Mouse (Mus musculus) heart, postnatal 4 days (tissue): Measurements from ENCODE around the gene Shprh. TPM values are rescaled to one million over a fixed set of nuclear protein-coding genes. Genes with fewer than 3 reads are reported as not detected.
"Not testable (repeated sequence)": the region's sequence is repeated elsewhere in the genome, so short reads cannot be mapped to it uniquely, and the experiment has no call there.

ENCODE experiments used
- DNase-seq: peaks from one replicate; pipeline ENCODE4 v3.0.0; 2021
- total RNA-seq, 2 experiments: library from RNA; stranded (reverse); gene quantifications; 2 replicates each; pipeline ENCODE4 v1.2.3; 2021

The Shprh gene
- 10 to 100 TPM; 13.8 to 14.1 TPM for total RNA-seq

- DNase-seq, result peak; percentile 98
These were observed at the start of gene Shprh for GRCm38 (mm10) chr10:11148884-11149741. Shprh (plus strand) TSS chr10:11149427.

GRCm38 (mm10) chr10:11121781-11122180 is 27.4 kb upstream of the Shprh start:
- DNase-seq, result no peak

DNA sequence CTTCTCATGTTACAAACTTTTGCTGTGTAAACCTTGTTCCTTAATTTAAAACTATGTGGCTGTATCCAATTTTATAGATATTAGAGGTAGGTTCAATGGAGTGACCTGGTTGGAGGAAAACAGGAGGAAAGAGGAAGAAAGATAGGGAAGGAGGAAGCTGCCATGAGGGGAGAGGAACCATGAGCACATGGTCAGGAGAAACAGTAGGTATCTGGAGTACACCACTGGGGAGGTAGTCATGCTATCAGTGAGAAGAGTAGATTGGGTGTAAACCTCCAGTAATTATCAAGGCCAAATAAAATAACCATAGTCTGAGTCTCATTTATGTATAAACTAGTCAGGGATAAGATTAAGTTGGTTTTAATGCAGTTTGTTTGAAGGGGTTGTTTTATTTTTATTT is 3.6 kb upstream of the Shprh start:
- no peak for DNase-seq

DNA sequence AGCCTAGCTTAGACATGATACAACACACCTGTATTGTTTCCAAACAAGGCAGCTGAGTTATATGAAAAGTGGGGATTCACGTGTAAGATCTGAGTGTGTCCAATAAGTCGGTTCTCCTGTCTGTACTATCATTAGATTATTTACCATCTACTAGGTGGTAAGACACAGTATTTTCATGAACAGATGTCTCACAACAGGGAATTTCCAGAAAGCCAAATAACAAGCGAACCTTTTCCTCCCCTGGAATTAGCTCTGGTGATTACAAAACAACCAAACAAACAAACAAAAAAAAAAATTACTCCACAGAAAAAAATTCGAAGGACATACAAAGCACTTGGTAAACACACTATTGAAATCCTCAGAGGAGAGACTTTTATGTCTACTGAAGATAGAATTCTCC is 781 bp upstream of the Shprh start:
- no peak for DNase-seq

DNA sequence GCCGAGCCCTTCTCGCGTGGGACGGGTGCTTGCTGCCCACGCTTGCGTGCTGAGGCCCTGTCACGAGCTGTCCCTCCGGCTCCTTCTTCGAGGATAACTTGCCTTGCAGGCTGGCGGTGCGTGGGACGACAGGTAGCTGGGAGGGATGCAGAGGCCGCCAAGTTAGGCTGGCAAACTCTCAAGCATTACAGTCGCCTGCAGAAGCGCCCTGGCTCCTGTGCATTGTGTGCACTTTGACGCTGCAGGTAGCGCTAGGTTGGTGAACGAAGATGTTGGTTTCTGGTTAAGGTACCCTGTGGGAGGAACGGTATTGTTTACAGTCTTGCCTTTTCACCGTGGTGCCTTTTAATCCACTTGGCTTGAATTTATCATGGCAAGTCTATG is 507 bp downstream of the Shprh start:
- no peak for DNase-seq

GRCm38 (mm10) chr10:11151644-11152043 is 2.4 kb downstream of the Shprh start:
- no peak for DNase-seq

DNA sequence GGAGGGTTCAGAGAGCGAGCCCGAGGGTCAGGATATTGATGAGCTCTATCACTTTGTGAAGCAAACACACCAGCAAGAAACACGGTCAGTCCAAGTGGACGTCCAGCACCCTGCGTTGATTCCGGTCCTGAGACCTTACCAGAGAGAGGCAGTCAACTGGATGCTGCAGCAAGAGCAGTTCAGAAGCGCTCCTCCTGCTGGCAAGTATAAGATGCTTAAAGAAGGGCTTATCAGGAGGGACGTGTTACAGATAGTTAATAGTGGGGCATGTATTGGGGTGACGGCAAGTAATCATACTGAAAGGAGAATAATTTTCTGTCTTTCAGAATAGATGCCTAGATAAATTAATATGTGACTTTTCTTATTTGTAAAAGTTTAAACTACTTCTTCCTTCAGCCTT is 7.8 kb downstream of the Shprh start:
- DNase-seq, result no peak

GRCm38 (mm10) chr10:11164537-11164936 is 15.3 kb downstream of the Shprh start:
- no peak for DNase-seq

- no peak for DNase-seq
These were observed 21.0 kb downstream of the Shprh start for GRCm38 (mm10) chr10:11170252-11170651.

DNA sequence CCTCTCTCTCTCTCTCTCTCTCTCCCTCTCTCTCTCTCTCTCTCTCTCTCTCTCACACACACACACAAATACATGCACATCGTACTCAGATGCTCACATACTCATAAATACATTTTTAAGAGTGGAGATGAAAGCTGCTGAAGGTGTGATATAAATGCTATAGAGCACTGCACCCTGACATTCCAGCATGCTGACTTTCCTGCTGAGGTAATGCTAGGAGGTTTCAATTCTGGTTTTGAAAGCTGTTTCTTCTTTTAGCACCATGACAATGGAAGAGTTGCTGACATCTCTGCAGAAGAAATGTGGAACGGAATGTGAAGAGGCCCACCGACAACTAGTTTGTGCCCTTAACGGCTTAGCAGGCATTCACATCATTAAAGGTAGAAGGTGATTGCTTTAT is 22.4 kb downstream of the Shprh start:
- DNase-seq, result no peak

DNA sequence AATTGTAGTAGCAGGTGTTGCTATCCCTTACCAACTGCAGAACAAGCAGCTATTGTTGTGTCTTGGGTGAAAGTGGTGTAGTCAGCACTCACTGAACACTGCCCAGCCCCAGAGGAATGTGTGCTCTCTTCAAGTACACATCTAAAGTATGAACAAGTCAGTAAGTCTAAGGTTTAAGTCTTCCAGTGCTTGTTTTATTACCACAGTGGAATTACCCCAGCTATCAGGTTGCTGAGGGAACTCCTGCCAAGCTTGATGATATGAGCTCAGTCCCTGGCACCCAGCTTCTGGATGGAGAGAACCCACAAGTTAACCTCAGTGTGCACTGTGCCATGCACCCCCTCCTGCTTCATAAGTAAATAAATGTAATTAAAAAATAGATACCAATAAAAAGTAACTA is 23.3 kb downstream of the Shprh start:
- DNase-seq, result peak; percentile 16

- DNase-seq, result no peak
These were observed 26.7 kb downstream of the Shprh start for GRCm38 (mm10) chr10:11175801-11176482.

DNA sequence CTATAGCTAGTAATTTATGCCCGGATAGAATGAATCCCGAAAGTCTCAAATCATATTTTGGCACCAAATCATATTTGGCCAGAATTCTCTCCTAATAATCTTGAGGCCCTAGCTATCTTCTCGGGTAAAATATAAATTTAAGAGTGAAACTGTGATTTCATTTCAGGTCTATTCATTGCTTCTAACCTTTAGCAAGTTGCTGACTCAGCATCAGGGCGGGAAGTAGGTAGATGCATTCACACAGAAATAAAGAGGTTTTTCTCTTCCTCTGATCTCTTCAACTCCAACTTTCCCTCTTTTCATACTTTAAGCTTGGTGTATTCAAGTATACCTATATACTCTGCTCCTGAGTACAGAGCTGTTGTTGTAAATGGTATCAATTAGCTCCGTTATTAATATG is 30.9 kb downstream of the Shprh start:
- DNase-seq, result no peak

- DNase-seq, result no peak
These were observed 48.1 kb downstream of the Shprh start for GRCm38 (mm10) chr10:11197341-11197740.

GRCm38 (mm10) chr10:11198346-11198745 is 49.1 kb downstream of the Shprh start:
- DNase-seq, result peak; percentile 21

- DNase-seq, result no peak
These were observed 50.8 kb downstream of the Shprh start for GRCm38 (mm10) chr10:11199980-11200379.

- DNase-seq, result not testable (repeated sequence)
These were observed 56.7 kb downstream of the Shprh start for GRCm38 (mm10) chr10:11205883-11206282.

DNA sequence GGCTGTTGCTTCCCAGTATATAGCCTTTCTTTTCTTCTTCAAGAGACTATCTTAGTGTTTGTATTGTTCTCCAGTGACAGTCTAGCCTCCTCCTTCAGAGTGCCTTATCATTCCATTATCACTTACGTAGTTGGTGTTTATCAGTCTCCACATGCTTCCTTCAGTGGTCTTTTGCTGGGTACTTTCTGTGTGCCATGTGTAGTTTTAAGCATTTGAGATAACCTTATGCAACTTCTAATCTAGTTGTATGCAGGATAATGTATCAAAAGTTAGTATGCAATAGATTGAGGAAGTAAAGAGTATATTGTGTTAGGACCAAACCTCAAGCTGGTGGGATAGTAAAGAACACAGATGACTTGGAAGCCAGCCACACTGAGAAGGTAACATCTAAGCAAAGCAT is 59.4 kb downstream of the Shprh start:
- no peak for DNase-seq

DNA sequence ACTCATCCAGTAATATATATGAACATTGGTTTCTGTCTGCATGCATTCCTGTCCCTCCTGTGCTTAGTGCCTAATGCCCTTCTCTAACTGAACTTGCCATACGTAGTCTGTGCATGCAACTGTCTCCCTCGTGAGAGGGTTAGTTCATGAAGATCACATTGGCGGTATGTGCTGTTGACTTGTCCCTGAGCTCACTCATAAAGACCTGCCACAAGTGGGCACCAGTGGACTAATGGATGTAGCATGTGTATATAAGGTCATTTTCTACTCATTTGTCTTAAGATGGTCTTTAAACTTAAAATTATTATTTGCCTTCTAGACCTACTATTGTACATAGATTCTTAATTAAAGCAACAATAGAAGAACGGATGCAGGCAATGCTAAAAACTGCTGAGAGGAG is 62.8 kb downstream of the Shprh start:
- DNase-seq, result peak; percentile 37

DNA sequence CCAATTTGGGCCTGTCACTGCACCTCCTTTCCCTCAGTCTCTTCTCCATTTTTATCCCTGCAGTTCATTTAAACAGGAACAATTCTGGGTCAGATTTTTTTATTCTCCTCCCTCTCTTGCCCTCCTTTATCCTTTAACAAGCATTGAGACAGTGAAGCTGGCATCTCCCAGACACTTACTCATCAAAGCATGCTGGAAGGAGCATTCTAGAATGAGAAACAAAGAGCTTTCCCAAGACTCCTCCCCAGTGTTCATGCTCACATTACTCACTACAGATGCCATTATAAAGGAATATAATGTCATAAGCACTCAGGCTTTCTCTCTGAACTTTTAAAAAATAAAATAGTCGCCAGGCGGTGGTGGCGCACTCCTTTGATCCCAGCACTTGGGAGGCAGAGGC is 77.2 kb downstream of the Shprh start:
- no peak for DNase-seq

GRCm38 (mm10) chr10:11229545-11230178 is 80.4 kb downstream of the Shprh start:
- no peak for DNase-seq

DNA sequence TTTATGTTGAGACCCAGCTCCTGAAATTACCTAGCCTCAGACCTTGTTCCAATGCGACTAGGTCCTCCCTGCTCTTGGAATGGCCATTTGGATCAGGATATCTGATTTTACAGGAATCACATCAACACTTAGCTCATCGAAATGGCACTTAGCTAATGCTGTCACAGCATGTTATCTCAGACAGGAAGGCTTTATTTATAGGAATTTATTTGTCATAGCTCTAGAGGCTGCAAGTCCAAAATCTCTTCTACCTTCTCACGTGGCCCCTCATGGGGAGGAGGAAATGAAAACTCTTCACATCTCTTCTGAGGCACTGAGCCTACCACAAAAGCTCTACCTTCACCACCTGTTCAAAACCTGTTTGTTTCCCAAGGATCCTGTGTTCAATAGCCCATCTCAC is 84.0 kb downstream of the Shprh start:
- no peak for DNase-seq

- DNase-seq, result not testable (repeated sequence)
These were observed 93.8 kb downstream of the Shprh start for GRCm38 (mm10) chr10:11242988-11243387.

DNA sequence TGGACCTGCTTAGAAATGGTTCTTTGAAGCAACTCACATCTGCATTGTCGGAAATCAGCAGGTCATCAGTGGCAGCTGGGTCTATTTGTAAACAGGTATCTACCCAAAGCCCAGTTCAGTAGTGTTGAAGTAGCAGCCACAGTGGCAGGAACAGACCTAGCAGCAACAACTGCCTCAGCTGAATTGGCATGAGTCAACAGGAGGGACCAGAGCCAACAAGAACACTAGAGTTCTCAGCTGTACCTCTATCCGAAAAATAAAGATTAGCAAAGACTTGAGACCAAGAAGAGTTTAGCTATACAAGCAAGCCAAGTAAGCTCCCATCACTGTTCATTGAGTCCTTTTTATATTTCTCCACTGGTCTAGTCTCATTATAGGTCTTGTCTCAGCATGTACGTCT is 99.0 kb downstream of the Shprh start:
- no peak for DNase-seq
